Mouse (Mus musculus): ENCODE data around the gene Cldn20.

The Cldn20 gene

DNA sequence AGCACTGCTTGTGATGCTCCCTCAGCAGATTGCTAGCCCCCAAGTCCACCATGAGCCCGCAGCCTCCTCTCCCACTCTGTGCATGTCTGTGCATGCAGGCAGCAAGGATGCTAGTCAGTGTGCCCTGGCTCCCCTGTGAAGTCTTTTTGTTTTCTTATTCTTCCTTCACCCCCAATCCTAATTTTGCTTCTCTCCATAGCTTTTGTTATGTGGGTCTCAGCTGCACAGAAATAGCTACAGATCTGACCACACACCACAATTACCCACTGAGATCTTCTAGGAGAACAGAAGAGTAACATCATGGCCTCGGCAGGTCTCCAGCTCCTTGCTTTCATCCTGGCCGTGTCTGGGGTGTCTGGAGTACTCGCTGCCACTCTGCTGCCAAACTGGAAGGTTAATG lies at the start of gene Cldn20:
Cldn20 (plus strand) TSS at position 301 of the 400 bp plus-strand sequence.
- no peak for DNase-seq (ENCODE audit: low spot score)

- no peak for DNase-seq (ENCODE audit: low spot score)
Observed at GRCm38 (mm10) chr17:3483091-3483490, 49.3 kb upstream of the Cldn20 start.

DNA sequence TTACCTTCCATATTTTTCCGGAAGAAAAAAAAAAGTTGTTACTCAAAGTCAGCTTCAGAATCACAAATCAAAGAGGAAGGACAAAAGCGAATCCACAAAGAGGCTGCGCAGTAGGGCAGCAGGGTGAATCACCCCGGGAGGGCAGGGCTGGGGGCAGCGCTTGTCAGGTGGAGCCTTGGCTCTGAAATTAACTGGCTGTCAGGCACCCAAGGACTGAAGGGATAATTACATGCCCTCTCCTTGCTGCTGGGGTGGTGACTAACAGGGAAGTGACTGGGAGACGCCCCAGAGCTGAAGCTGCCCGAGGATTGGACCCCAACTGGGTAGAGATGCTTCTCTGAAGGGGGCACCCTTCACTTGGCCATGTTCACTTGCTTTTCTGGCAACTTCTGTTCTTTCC lies 46.5 kb upstream of the Cldn20 start:
- DNase-seq (ENCODE audit: low spot score) = no peak

GRCm38 (mm10) chr17:3487211-3487610 lies 45.1 kb upstream of the Cldn20 start:
- DNase-seq (ENCODE audit: low spot score) = no peak

DNA sequence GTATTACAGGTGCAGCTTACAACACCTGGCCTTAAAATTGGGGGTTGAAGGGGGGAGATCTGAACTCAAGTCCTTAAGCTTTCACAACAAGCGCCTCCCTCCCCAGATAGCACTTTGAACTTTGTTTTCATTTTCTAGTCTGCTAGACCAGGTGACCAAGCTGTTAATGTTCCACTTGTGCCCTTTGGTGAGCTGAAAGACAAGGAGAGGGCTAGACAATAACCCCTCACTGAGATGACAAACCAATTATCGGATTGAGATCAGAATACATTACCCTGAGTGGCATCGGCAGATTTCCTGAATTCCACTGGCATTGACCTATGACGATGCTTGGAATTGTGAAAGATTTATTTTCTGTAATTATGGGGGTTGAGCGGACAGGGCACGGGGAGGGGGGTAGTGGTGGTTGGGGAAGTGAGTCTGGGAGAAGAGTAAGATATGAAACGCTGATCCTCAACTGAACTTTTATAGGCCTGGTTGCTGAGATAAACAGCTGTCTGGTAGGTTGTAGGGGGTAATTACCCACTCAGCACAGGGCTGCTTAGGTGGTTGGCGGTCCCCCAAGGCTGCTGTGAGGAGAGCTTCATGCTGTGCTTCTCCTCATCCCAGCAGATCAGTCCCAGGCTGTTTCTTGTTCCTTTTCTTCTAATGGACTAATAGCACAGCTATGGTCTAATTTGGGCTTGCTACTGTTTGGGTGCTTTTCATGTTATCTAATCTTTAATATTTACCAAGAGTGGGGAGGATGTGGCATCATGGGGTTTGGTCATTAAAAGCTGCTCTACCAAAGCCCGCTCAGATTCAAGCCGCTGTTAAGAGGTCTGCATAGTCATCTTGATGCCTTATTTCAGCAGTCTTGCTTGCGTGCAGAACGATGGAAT lies 44.4 kb upstream of the Cldn20 start:
- no peak for DNase-seq (ENCODE audit: low spot score)

GRCm38 (mm10) chr17:3490216-3490895 lies 42.0 kb upstream of the Cldn20 start:
- DNase-seq (ENCODE audit: low spot score) = no peak

DNA sequence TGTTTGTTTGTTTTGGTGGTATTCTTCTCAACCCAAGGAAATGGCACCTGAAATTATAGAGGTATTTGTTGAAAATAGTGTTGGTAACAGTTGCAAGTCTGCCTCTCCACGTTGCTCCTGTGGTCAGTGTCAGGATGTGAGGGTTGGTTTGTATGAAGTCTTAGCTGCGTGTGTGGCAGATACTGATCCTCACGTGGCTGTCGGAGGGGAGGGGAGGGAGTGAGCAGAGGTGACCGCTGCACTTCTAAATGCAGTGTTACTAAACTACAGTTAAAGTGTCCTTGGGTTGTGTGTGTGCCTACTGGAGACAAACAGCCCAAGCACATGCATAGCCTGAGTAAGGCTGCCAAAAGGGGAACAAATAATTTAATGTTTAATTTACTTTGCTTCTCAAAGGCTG lies 41.3 kb upstream of the Cldn20 start:
- DNase-seq (ENCODE audit: low spot score) = no peak

GRCm38 (mm10) chr17:3491667-3492066 lies 40.7 kb upstream of the Cldn20 start:
- DNase-seq (ENCODE audit: low spot score) = no peak

DNA sequence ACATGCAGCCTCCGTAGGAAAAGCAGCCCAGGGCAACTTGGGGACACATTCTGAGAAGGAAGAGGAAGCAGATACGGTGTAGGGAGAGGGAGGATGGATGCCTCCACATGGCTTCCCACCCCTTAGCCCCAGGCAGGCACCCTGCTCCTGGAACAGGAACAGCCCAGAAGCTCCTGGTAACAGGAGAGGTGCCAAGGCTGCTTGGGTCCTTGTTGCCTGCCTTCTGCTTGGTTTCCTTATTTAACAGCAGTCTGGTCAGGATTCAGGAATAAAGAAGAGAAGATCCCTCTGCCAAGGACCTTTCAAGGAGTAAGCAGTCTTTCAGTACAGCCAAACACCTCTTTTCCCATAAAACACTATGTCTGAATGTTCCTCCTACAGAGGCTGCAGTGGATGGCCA lies 36.8 kb upstream of the Cldn20 start:
- no peak for DNase-seq (ENCODE audit: low spot score)

GRCm38 (mm10) chr17:3496080-3496479 lies 36.3 kb upstream of the Cldn20 start:
- DNase-seq (ENCODE audit: low spot score) = no peak

DNA sequence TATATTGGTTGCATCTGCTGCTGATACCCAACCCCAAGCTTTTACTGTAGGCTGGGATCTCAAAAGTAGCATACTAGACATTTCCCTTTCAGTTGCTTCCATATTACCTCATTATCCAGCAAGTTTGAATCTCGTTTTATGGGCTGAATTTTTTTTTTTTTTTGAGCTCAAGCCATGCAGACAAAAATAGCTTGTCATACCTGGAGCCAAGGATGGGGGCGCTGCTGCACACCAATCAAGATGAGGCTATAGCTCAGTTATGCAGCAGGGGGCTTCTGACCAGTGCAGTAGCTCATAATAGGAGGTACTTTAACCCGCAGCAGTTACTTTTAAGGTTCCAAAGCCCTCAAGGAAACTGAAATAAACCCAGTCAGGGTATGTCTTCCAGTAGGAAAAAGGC lies 34.3 kb upstream of the Cldn20 start:
- DNase-seq (ENCODE audit: low spot score) = peak; percentile 78

- DNase-seq (ENCODE audit: low spot score) = no peak
Observed at GRCm38 (mm10) chr17:3498580-3498979, 33.8 kb upstream of the Cldn20 start.

DNA sequence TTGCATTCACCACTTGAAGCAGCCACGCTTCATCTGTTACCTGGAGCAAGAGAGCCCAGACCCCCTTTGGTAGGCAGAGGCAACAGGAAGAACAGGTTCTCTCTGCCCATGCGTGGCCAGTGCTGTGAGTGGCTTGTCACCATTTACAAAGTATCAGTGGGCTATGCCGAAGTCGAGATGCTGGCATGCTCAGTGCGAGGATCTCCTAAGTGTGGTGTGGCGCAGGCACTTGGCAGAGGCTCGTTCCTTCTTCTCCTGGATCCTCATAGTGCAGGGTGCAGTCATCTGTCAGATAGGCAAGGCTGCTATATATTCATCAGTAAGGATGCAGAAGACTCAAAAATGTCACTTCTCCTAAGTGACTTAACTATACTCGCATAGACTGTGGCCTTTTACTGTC lies 32.9 kb upstream of the Cldn20 start:
- no peak for DNase-seq (ENCODE audit: low spot score)

DNA sequence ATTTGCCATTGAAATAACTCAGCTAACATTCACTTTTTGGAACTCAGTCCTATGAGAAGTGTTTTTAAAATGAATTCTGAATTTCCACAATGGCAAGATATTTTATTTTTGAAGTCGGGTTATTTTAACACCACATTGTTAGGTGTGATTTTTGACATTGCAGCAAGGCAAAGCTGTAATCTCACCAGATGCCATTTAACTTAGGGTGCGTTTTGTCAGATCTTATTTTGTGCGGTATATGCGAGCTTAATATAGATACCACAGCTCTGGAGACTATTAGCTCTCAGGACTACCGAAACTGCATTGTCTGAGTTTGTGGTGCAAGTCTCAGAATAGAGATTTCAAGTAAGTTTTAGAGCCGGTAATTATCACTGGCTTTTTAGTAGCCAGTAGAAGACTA lies 32.3 kb upstream of the Cldn20 start:
- no peak for DNase-seq (ENCODE audit: low spot score)

- DNase-seq (ENCODE audit: low spot score) = no peak
Observed at GRCm38 (mm10) chr17:3500936-3501335, 31.4 kb upstream of the Cldn20 start.

- DNase-seq (ENCODE audit: low spot score) = no peak
Observed at GRCm38 (mm10) chr17:3505711-3506110, 26.6 kb upstream of the Cldn20 start.

DNA sequence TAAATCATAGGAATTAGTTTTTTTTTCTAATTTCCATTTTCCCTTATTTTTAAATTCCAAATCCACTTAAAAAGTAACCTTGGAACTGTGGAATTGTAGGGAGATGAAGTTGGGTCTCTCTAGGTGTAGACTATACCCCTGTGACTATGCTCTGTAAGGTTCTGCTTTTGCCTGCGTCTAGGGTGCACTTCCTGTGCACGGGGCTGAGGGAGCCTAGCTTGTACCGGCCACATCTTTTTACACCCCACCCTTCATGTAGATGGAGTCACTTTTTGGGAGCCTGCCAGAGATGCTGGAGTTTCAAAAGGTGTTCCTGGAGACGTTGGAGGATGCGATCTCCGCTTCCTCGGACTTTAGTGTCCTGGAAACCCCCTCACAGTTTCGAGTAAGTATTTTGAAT lies 25.8 kb upstream of the Cldn20 start:
- no peak for DNase-seq (ENCODE audit: low spot score)

GRCm38 (mm10) chr17:3509841-3510240 lies 22.5 kb upstream of the Cldn20 start:
- DNase-seq (ENCODE audit: low spot score) = peak; percentile 84

- DNase-seq (ENCODE audit: low spot score) = no peak
Observed at GRCm38 (mm10) chr17:3514316-3514715, 18.0 kb upstream of the Cldn20 start.

DNA sequence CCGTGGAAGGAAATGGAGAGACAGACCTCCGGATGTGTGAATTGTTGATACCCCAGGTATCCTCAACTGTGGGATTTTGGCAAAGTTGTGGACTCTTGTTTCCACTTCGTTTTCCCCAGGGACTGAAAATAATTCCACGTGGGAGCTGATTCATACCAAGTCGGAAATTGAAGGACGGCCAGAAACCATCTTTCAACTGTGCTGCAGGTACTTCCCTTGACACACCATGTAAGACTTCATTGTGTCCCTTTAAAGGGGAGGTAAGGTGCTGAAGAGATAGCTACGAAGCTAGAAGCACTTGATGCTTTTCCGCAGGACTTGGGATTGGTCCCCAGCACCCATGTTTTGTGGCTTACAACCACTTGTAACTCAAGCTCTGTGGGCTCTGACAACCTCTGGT lies 16.5 kb upstream of the Cldn20 start:
- no peak for DNase-seq (ENCODE audit: low spot score)

DNA sequence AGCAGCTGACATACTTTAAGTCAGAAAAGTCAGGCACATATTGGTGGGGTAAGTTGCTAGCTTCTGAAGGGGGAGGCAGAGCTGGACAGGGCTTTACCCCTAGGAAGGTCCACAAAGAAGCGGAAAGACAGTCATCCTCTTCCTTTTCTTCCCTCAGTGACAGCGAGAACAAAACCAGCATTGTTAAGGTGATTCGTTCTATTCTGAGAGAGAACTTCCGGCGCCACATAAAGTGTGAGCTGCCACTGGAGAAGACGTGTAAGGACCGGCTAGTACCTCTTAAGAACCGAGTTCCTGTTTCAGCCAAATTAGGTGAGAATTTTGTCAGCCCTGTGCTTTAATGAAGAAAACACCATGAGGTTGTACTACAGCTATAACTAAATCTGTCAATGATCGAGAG lies 15.9 kb upstream of the Cldn20 start:
- DNase-seq (ENCODE audit: low spot score) = peak; percentile 24

DNA sequence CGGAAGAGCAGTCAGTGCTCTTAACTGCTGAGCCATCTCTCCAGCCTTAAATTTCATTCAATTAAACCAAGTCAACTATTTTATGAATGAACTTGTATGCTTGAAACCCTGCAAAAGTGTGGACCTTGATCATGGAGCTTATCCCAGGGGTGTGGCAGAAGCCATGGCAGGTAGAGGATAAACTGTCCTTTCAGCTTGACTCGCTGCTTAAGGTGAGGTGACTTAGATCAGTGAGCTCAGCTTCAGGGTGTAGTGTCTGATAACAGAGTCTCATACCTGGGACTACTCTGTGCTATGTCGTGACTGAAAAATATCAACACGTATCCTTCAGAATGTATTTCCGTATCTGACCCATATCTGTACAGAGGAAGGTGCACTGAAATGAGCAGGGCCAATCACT lies 12.0 kb upstream of the Cldn20 start:
- no peak for DNase-seq (ENCODE audit: low spot score)

- DNase-seq (ENCODE audit: low spot score) = no peak
Observed at GRCm38 (mm10) chr17:3527841-3528471, 4.4 kb upstream of the Cldn20 start.

All from embryo, embryonic 10 days (tissue).